Mouse (Mus musculus) thymus, adult 18-20 months (tissue): Measurements from ENCODE around the gene Cd177.
"Not testable (repeated sequence)": the region's sequence is repeated elsewhere in the genome, so short reads cannot be mapped to it uniquely, and the experiment has no call there.

Experiments
- DNase-seq, 2 experiments: peaks; one replicate each; pipeline ENCODE4 v3.0.0; 2022; ENCODE audit warnings: mixed read lengths in 2 of 2

The Cd177 gene

DNA sequence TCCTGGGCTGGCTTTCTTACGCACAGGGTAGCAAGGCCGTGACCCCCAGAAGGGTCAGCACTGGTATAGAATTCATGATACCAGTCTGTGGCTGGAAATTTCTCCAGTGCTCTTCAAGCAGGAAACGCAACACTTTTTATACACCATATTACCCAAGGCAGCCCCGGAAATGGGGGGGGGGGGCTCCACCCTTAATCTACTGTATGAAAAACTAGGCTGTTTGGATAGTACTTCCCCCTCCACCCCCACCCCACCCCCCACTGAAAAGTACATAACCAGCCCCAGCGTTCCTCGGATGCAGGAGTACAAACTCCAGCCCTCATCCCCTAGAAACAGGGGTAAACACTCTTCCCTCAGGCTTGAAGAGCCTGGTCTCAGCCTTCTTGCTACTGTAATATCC is at the start of gene Cd177:
Gene Cd177, minus strand, starts transcription at position 101 of the 400 bp plus-strand sequence.
- DNase-seq = no peak

DNA sequence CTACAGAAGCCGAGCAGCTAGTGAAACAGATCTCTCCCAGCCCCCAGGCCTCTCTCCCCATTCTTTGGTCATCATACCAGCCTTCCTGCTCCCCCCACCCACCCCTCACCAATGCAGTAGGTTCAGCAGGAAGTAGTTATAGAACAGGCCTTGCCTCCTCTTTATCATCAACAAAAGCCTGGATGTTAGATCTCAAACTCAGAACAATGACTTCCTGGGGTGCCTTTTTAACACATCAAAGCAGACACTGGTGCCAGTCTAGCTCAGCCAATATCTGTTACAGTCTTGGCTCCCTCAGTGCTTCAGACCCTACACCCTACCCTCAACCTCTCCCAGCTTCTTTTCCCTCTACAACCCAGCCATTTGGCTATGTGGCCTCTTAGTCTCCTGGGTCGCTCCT is 48.9 kb upstream of the Cd177 start:
- DNase-seq = no peak

DNA sequence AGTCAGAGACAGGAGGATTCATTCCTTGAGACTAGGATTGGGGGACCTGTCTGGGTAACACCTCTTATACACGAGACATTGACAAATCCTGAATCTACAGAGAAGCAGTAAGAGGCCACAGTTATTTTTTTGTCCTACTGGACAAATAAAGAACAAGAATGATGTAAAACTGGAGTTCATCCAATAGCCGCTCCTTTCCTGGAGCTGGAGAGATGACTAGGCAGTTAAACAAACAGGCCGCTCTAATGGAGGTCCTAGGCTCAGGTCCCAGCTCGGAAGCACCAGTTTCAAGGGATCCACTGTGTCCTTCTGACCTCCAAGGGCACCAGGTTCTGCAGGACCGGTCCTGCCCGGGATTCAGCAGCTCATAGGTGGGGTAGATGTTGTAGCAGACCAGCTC is 44.7 kb upstream of the Cd177 start:
- DNase-seq = no peak

DNA sequence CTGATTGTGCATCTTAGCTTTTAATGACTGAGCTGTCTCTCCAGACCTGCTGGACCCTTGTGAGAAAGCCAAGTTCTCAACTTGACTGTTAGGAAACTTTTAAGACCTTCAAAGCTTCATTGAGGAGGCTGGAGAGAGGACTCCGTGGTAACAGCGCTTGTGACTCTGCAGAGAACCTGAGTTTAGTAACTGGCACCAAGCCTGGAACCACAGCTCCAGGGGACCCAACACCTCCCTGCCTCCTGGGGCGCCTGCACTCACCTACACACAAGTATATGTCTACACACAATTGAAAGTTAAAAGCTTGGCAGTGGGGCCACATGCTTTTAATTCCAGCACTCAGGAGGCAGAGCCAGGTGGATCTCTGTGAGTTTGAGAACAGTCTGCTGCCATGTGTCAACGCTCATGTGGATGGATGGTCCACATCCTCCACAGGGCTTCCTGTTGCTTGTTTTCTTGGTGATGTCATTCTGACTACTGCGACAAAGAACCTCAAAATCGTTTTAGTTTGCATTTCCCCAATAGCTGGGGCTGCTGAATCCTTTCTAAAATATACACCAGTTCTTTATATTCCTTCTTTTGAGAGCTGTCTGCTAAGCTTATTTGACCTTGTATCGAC is 42.1 kb upstream of the Cd177 start:
- DNase-seq = no peak

DNA sequence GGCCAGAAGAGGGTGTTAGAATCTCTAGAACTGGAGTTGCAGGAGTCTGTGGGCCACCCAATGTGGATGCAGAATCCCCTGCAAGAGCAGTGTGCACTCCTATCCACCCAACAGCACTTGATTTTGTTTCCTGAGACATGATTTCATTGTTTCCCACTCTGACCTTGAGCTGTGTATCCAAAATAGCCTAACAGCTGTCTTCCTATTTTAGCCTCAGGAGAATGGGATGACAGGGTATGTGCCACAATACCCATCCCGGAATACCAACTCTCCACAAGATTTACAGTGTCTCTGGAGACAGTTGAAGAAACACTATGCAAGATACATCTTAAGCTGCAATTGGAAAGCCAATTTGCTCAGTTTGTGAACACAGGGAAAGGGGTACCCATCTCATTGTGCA is 37.8 kb upstream of the Cd177 start:
- DNase-seq = no peak

DNA sequence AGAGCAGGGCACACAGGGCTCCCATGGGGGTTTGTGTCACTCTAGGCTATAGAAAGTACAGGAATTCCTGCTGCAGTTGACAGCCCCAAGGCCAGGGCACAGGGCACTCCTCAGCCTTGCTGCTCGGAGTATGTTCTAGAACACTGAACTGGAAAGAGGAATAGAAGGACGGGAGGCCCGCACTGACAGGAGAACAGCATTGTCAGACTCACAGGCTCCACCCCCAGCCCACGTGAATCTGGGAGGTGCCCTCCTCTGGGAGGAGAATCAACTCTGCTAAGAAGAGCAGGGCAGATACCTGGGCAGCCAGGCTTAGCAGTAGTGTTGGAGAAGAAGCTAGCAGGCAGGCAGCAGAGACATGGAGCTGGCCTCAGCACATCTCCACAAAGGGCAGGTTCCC is 16.8 kb upstream of the Cd177 start, which contains the start of gene Ceacam10:
Gene Ceacam10, plus strand, starts transcription at position 289 of the 400 bp plus-strand sequence.
- not testable (repeated sequence) for DNase-seq

DNA sequence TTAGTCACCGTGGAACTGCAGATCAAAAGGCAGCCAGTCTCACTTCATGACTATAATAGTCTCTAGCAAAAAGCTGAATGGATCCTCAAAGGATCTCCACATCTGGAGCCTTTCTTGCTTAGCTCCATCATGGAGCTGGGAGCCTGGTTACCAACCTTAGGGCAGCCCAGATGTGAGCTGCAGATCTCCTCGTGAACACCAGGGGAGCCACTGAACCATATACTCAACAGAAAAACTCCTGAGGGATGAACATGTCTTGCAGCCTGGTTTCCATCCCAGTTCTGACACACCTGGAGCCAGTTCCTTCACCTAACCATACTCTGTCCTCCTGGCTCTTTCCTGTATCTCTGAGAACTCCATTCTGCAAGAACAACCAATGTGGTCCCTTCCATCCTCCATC is 16.0 kb upstream of the Cd177 start:
- no peak for DNase-seq

DNA sequence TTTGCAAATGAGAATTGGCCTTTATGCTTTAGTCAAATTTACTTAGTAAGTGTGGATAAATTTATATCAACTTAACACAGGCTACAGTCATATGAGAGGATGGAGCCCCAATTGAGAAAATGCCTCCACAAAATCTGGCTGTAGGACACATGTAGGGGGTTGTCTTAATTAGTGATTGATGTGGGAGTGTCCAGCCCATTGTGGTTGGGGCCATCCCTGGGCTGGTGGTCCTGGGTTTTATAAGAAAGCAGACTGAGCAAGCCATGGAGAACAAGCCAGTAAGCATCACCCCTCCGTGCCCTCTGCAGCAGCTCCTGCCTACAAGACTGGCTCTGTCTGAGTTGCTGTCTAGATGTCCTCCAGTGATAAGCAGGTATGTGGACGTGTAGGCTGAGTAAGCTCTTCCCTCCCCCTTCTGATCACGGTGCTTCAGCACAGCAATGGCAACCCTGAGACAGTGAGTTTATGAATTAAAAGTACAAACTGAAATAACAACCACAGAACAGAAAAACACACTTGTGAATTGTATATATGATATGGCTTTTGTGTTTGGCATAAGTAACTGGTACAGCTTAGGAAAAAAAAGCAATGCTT is 13.9 kb upstream of the Cd177 start:
- no peak for DNase-seq

DNA sequence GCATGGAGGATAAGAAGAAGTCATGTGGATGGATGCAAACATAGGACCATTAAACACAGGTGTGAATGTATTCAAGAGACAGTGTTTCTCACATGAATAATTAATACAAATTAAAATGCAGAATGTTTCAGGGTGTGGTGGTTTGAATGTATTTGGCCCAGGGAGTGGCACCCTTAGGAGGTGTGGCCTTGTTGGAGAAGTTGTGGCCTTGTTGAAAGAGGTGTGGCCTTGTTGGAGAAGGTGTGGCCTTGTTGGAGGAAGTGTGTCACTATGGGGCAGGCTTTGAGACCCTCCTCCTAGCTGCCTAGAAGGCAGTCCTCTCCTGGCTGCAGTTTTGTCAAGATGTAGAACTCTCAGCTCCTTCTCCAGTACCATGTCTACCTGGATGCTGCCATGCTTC is 11.2 kb upstream of the Cd177 start:
- no peak for DNase-seq

DNA sequence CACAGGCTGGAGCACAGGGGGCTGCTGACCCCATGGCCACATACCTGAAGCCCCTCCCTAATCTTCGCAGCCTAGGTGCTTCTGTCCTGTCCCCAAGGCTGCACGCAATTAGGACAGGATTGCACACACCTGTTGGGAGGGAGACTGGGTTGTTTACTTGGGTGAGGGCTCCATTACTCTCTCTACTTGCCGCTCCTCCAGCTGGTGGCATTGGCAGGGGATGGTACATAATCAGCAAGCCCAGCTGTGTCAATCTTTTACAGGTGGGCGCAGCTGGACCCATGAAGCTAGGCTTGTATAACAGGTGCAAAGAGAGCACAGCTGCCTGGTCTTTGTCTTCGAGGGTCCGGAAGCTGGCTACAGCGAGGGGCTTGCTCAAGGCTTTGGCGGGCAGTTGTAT is 2.5 kb upstream of the Cd177 start:
- DNase-seq = no peak

DNA sequence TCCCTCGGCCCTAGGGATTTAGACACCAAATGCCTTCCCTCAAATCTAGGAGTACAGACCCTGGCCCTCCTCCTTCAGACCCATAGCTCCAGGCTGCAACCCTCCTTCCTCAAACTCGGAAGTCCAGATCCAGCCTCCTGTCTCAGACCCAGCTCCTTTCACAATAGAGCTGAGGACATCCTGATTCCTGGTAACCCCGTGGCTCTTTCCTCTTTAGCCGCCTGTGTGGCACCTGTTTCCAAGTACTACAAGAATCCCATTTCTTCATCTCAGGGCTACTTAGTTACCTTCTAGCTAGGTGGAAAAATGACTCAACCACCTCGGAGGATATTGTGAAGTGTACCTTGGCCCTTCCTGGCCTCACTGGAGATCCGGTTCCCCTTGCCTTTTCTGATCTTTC is 1.1 kb upstream of the Cd177 start:
- no peak for DNase-seq

DNA sequence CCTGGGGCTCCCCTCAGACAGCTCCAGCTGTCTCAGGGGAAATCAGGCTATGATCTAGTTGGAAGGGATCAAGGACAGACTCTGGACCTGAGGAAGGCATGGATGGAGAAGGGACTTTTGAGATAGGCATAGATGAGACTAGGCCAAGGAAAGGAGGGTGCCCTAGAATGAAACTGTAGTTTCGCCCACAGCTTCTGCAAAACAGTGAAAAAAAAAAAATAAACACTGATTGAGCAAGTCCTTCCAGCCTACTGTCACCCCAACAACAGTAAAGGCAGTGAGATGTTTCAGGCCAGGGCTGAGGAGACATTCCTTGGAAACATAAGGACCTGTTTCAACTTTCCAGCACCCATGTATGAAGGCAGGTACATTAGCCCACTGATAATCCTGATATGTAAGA is 1.6 kb downstream of the Cd177 start:
- DNase-seq = no peak

DNA sequence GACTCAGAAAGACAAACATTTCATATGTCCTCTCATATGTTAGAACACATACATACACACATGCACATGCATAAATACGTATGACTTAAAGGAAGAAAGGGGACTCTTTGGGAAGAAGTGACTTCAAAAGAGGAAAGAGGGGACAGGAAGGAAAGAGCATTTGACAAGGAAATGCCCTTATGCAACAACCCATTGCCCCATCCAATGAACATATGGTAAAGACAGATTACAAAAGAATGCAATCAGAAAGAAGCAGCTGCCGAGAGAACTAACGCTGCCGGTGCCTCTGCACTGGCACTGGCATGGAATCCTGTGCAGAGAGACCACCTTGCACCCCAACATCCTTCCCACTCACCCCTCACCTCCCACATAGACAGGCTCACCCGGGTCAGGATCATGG is 6.6 kb downstream of the Cd177 start:
- no peak for DNase-seq

DNA sequence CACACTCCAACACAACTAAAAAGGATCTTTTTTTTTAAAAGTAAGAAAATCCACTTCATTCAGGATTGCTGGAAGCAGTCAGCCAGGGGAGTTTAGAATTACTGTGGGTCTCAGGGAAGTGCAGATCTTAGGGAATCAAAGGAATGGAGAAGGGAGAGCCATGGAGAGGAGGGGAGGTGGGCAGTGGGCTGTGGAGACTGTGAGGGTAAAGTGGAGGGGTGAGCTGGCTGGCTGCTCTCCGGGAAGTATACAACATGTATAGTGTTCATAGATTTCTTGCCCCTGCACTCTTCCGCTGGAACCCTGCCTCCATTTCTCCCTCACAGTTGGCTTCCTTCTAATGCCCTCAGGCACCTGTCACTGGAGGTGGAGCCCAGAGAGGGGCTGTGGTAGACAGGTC is 8.5 kb downstream of the Cd177 start:
- no peak for DNase-seq

DNA sequence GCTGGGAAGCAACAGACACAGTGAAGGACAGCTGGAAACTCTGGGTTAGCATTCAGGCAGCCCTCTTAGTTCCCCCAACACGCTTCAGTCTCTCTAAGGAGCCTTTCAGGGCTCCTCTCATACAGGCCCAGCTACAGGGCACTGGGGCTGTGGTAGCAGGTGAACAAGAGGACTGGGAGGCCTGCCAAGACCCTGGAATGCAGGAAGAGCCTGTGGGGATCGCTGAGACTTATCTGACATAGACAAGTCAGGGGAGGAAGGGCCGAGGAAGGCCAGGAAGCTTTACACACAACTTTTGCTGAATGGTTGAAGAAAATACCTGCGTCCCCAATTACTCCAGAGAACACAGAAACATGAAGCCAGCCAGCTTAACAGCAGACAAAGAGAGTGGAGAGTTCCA is 9.4 kb downstream of the Cd177 start:
- DNase-seq = no peak

DNA sequence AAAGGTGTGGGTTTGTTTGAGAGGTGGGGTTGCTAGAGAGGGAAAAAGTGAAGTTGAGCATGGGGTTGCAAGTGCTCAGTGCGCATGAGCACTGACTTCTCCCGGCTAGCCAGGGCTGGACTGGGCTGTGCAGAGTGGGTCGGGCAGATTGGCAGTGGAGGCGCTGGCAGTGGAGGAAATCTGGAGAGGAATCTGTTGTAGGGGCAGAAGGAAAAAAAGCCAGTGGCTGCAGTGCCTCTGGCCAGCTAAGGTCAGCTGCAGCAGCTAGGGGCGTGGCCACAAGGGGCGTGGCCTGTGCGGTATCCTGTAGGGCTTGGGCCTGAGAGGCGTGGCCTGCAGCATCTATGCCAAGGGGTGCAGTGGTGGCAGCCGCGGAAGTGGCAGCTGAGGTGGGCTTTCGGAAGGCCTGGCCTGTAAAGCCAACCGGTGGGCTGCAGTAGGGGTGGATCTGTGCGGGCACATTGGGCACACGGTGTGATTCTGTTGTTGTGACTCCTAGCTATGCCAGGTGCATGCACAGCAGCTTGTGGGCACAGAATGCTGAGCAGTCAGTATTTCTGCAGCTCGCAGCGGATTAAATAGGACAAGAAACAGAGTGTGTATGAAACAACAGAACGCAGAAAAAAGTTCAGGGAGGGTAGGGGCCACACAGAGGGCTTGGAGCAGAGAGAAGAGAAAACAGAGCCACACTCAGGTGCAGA is 24.0 kb downstream of the Cd177 start:
- DNase-seq = no peak

DNA sequence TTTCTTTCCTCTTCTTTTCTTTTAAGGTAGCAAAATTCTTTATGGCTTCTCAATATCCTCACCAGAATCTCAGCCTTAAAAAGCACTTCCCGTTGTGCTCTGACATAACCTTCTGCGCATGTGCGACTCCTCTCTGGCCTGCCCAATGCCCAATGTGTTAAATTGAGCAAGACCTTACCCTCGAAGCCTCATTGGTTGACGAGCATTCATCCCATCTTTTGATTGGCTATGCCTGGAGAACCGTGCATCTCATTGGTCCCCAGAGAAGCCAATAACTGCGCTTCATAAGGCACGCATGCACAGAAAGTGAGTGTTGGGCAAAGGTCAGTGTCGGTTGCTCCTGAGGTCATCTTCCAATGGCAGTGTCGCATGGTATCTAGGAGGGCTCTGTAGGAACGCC is 33.3 kb downstream of the Cd177 start, which contains the start of gene Gm4763:
Gene Gm4763, minus strand, starts transcription at position 101 of the 400 bp plus-strand sequence.
- not testable (repeated sequence) for DNase-seq

DNA sequence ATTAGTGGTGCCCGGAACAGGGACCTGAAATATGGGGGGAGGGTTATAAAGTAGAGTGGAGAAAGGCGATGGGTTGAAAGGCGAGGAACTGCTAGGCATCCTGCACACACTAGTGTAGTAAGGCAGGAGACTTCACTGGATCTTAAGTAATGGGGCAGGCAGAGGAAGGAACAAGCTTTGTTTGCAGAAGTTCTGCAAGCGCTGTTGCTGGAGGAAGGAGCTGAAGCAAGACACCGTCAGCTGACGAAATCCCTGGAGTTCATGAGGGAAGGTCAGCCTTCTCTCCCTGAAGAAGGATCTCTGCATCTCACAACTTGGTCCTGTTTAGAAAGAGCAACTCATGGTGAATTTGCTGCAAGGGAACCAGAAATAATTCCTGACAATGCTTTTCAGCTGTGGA is 45.1 kb downstream of the Cd177 start:
- no peak for DNase-seq

DNA sequence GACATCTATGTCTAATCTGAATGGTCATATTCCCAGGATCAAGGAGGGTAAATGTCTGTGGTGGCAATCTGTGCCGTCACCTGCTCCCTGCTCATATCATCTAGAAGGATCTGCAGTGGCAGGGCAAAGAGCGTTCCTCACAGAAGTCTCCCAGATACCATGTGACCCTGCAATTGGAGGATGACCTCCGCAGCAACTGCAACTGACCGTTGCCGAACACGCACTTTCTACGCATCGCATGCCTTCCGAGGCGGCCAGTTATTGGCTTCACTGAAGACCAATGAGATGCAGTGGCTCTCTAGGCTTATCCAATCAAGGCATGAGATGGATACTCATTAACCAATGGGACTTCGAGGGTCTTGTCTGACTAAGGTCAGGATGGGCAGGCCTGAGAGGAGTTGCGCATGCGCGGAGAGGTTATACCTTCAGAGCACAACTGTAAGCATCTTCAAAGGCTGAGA is 51.2 kb downstream of the Cd177 start, which contains the start of gene BC049730:
Gene BC049730, plus strand, starts transcription at position 411 of the 461 bp plus-strand sequence.
- no peak for DNase-seq

DNA sequence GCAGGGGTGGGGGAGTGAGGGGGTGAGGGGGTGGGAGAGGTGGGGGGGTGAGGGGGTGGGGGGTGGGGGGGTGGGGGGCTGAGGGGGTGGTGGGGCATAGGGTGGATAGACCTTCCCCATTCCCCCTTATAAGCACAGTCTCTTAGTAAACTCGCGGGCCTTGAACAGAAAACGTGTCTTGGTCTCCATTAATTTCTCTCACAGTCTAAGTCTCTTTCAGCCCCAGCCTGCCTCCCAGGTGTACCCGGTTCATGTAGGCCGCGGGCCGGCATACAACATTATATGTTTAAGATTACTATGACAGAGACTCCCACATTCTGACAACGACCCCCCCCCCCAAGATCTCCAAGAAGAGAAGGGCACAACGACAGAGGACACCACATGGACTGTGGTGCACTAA is 57.3 kb downstream of the Cd177 start:
- not testable (repeated sequence) for DNase-seq

DNA sequence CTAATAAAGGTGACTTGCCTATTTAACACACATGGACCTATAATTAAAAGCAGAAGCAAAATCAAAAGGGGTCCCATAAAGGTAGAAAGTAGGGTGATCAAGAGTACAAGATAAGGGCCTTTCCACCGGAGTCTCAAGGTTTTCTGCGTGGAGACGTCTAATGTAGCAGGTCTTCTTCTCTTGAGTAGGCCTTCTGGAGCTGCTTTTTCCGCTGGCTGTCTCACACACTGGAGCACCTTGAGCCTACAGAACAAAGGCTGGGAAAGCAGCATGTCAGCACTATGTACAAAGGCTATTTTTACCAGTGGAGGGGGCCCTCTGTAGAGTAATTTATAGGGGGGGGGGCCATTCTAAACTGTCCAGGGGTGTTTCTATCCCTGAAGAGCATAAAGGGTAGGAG is 62.2 kb downstream of the Cd177 start:
- DNase-seq = not testable (repeated sequence)
